Mouse (Mus musculus) liver, embryonic 12.5 days (tissue): ENCODE results near the gene Tmem262. TPM values are rescaled to one million over a fixed set of nuclear protein-coding genes. Genes with fewer than 3 reads are reported as not detected.

ENCODE experiments used
- ATAC-seq: fragments of 200-750 bp; cut with Nextera tagmentation; 2 replicates; pipeline ENCODE4 v1.8.0; 2017; ENCODE audit warnings: moderate number of reproducible peaks, mild to moderate bottlenecking, moderate library complexity
- H3K27ac ChIP-seq: fragments of 300-500 bp; sonication (generic); 2 replicates; pipeline ENCODE4 v1.5.1; 2016; ENCODE audit warnings: mild to moderate bottlenecking
- H3K27me3 ChIP-seq: fragments of 300-500 bp; sonication (generic); replicated peaks from 2 replicates; pipeline ENCODE4 v1.6.1; 2016; ENCODE audit warnings: mild to moderate bottlenecking, moderate library complexity
- H3K36me3 ChIP-seq: fragments of 300-500 bp; sonication (generic); 2 replicates; pipeline ENCODE4 v1.6.1; 2016; ENCODE audit warnings: mild to moderate bottlenecking, moderate library complexity
- H3K4me1 ChIP-seq: fragments of 300-500 bp; sonication (generic); 2 replicates; pipeline ENCODE4 v1.6.1; 2016
- H3K4me2 ChIP-seq: fragments of 300-500 bp; sonication (generic); 2 replicates; pipeline ENCODE4 v1.6.1; 2016; ENCODE audit warnings: mild to moderate bottlenecking, moderate library complexity
- H3K4me3 ChIP-seq: fragments of 300-500 bp; sonication (generic); 2 replicates; pipeline ENCODE4 v1.5.1; 2016; ENCODE audit warnings: mild to moderate bottlenecking, moderate library complexity
- H3K9ac ChIP-seq: fragments of 300-500 bp; sonication (generic); 2 replicates; pipeline ENCODE4 v1.6.1; 2016; ENCODE audit warnings: mild to moderate bottlenecking, moderate library complexity
- H3K9me3 ChIP-seq: fragments of 300-500 bp; sonication (generic); replicated peaks from 2 replicates; pipeline ENCODE4 v1.6.1; 2016; ENCODE audit warnings: mild to moderate bottlenecking, moderate library complexity
- WGBS: fragments of 180-500 bp; shearing (Covaris S2); methylation state at CpG from one replicate; pipeline ENCODE4 v1.1.7; 2016; ENCODE audit not compliant: insufficient replicate concordance; 5-methylcytosine and 5-hydroxymethylcytosine counted together
- polyA plus RNA-seq: library from polyadenylated mRNA; unstranded; fragments of >200 nt; fragmentation: Nextera tagmentation; extraction: Ambion mirVana; gene quantifications from 2 replicates; pipeline ENCODE4 v1.2.1, GENCODE M21; 2016

Gene Tmem262
- polyA plus RNA-seq, 1 experiment from 2014 or later, result not detected

GRCm38 (mm10) chr19:6082156-6082555 is 2.3 kb downstream of the Tmem262 start, which contains the start of gene Gm28374:
TSS of gene Gm28374 (minus strand) at chr19:6082256.
- WGBS, result 83% methylated on average over 9 of the region's 9 CpGs
- Histone ChIP-seq H3K27ac (no peak within 1 kb of the TSS), H3K4me3 (no peak within 1 kb of the TSS), H3K9ac (no peak within 1 kb of the TSS), H3K9me3 (no peaks in the 10 kb centered on the region), H3K4me1 (peaks cover 43% of the 10 kb centered on the region), H3K27me3 (no peaks in the 10 kb centered on the region), H3K36me3 (peaks cover 52% of the 10 kb centered on the region), H3K4me2 (no peak within 1 kb of the TSS)
- no peak for ATAC-seq

- Histone ChIP-seq H3K36me3 (peaks cover 76% of the 10 kb centered on the region), H3K27me3 (no peaks in the 10 kb centered on the region), H3K9me3 (no peaks in the 10 kb centered on the region), H3K27ac (peak within 1 kb of the TSS; percentile 91), H3K4me3 (peak within 1 kb of the TSS; percentile 82), H3K4me1 (peaks cover 34% of the 10 kb centered on the region), H3K4me2 (peak within 1 kb of the TSS; percentile 89), H3K9ac (peak within 1 kb of the TSS; percentile 86)
- under 1% methylated on average over 58 of the region's 58 CpGs for WGBS
- peak; percentile 86 for ATAC-seq
Measured at GRCm38 (mm10) chr19:6084478-6085248, 4.8 kb downstream of the Tmem262 start, which contains the start of the genes Zfpl1 and Cdca5. TSS of gene Zfpl1 (minus strand) at chr19:6084956. TSS of gene Cdca5 (plus strand) at chr19:6084983.

- 0% methylated on average over 17 of the region's 17 CpGs for WGBS
- peak overlapping the region; percentile 89 for H3K4me2 ChIP-seq
- H3K27me3 ChIP-seq, result no peaks in the 10 kb centered on the region
- peak; percentile 79 for ATAC-seq
- H3K9ac ChIP-seq, result peak overlapping the region; percentile 86
- peaks cover 34% of the 10 kb centered on the region for H3K4me1 ChIP-seq
- peak overlapping the region; percentile 82 for H3K4me3 ChIP-seq
- H3K9me3 ChIP-seq, result no peaks in the 10 kb centered on the region
- peak overlapping the region; percentile 91 for H3K27ac ChIP-seq
- H3K36me3 ChIP-seq, result peaks cover 76% of the 10 kb centered on the region
Measured at GRCm38 (mm10) chr19:6085417-6085879, 5.6 kb downstream of the Tmem262 start.

- no peaks in the 10 kb centered on the region for H3K9me3 ChIP-seq
- H3K27ac ChIP-seq, result no peak overlapping the region
- peaks cover 23% of the 10 kb centered on the region for H3K4me1 ChIP-seq
- WGBS, result 92% methylated on average over 13 of the region's 13 CpGs
- H3K4me3 ChIP-seq, result no peak overlapping the region
- ATAC-seq, result no peak
- H3K4me2 ChIP-seq, result no peak overlapping the region
- H3K36me3 ChIP-seq, result peaks cover 81% of the 10 kb centered on the region
- no peaks in the 10 kb centered on the region for H3K27me3 ChIP-seq
- no peak overlapping the region for H3K9ac ChIP-seq
Measured at GRCm38 (mm10) chr19:6088841-6089240, 9.0 kb downstream of the Tmem262 start.

- H3K4me1 ChIP-seq, result peaks cover 4% of the 10 kb centered on the region; the same call in 1 of the 2 replicates
- no peak within 1 kb of the TSS for H3K27ac ChIP-seq
- ATAC-seq, result no peak
- no peak within 1 kb of the TSS for H3K4me2 ChIP-seq
- peaks cover 93% of the 10 kb centered on the region for H3K36me3 ChIP-seq
- 82% methylated on average over 7 of the region's 7 CpGs for WGBS
- no peaks in the 10 kb centered on the region for H3K27me3 ChIP-seq
- H3K4me3 ChIP-seq, result no peak within 1 kb of the TSS
- H3K9ac ChIP-seq, result no peak within 1 kb of the TSS
- no peaks in the 10 kb centered on the region for H3K9me3 ChIP-seq
Measured at GRCm38 (mm10) chr19:6094119-6094518, 14.3 kb downstream of the Tmem262 start, which contains the start of gene AC131692.1. TSS of gene AC131692.1 (plus strand) at chr19:6094419.

GRCm38 (mm10) chr19:6097847-6098246 is 18.0 kb downstream of the Tmem262 start:
- no peak for ATAC-seq
- H3K4me3 ChIP-seq, result no peak overlapping the region
- peaks cover 28% of the 10 kb centered on the region for H3K4me1 ChIP-seq
- H3K4me2 ChIP-seq, result no peak overlapping the region
- no peaks in the 10 kb centered on the region for H3K9me3 ChIP-seq
- H3K9ac ChIP-seq, result no peak overlapping the region
- 58% methylated on average over 3 of the region's 3 CpGs for WGBS
- H3K36me3 ChIP-seq, result peaks cover 67% of the 10 kb centered on the region
- no peaks in the 10 kb centered on the region for H3K27me3 ChIP-seq
- no peak overlapping the region for H3K27ac ChIP-seq

GRCm38 (mm10) chr19:6101186-6101585 is 21.4 kb downstream of the Tmem262 start:
- no peak for ATAC-seq
- H3K9me3 ChIP-seq, result no peaks in the 10 kb centered on the region
- peaks cover 34% of the 10 kb centered on the region for H3K36me3 ChIP-seq
- 76% methylated on average over 6 of the region's 6 CpGs for whole genome bisulfite sequencing
- no peak overlapping the region for H3K4me2 ChIP-seq
- H3K4me3 ChIP-seq, result no peak overlapping the region
- no peaks in the 10 kb centered on the region for H3K27me3 ChIP-seq
- peaks cover 50% of the 10 kb centered on the region for H3K4me1 ChIP-seq
- no peak overlapping the region for H3K9ac ChIP-seq
- no peak overlapping the region for H3K27ac ChIP-seq

GRCm38 (mm10) chr19:6102169-6102853 is 22.5 kb downstream of the Tmem262 start:
- Histone ChIP-seq H3K27me3 (no peaks in the 10 kb centered on the region), H3K4me1 (peaks cover 53% of the 10 kb centered on the region), H3K36me3 (peaks cover 28% of the 10 kb centered on the region), H3K9ac (no peak overlapping the region), H3K4me3 (no peak overlapping the region), H3K27ac (peak overlapping the region; percentile 52), H3K9me3 (no peaks in the 10 kb centered on the region), H3K4me2 (no peak overlapping the region)
- WGBS, result 68% methylated on average over 6 of the region's 6 CpGs
- ATAC-seq, result peak; percentile 87

GRCm38 (mm10) chr19:6104476-6104875 is 24.6 kb downstream of the Tmem262 start:
- Histone ChIP-seq H3K4me1 (peaks cover 51% of the 10 kb centered on the region), H3K27me3 (no peaks in the 10 kb centered on the region), H3K4me3 (no peak overlapping the region), H3K4me2 (no peak overlapping the region), H3K9me3 (no peaks in the 10 kb centered on the region), H3K27ac (0 out of 2 replicates have a peak overlapping the region, but pooled peaks have one; percentile 8), H3K36me3 (peaks cover 8% of the 10 kb centered on the region; the same call in 1 of the 2 replicates), H3K9ac (no peak overlapping the region)
- no peak for ATAC-seq
- 28% methylated on average over 4 of the region's 4 CpGs for WGBS

GRCm38 (mm10) chr19:6105586-6105985 is 25.8 kb downstream of the Tmem262 start, which contains the start of gene Naaladl1:
TSS of gene Naaladl1 (plus strand) at chr19:6105782.
- Histone ChIP-seq H3K9ac (no peak within 1 kb of the TSS), H3K4me2 (no peak within 1 kb of the TSS; the same call in 1 of the 2 replicates), H3K27ac (0 out of 2 replicates have a peak within 1 kb of the TSS, but pooled peaks have one; percentile 8), H3K9me3 (no peaks in the 10 kb centered on the region), H3K36me3 (no peaks in the 10 kb centered on the region), H3K4me3 (no peak within 1 kb of the TSS), H3K27me3 (no peaks in the 10 kb centered on the region), H3K4me1 (peaks cover 43% of the 10 kb centered on the region)
- 87% methylated on average over 7 of the region's 7 CpGs for WGBS
- ATAC-seq, result no peak

GRCm38 (mm10) chr19:6113116-6113515 is 33.3 kb downstream of the Tmem262 start:
- no peaks in the 10 kb centered on the region for H3K27me3 ChIP-seq
- no peak for ATAC-seq
- 71% methylated on average over 6 of the region's 6 CpGs for WGBS
- no peak overlapping the region for H3K4me3 ChIP-seq
- no peak overlapping the region for H3K27ac ChIP-seq
- H3K4me2 ChIP-seq, result no peak overlapping the region
- no peak overlapping the region for H3K9ac ChIP-seq
- H3K4me1 ChIP-seq, result peaks cover 18% of the 10 kb centered on the region
- H3K36me3 ChIP-seq, result peaks cover 36% of the 10 kb centered on the region
- no peaks in the 10 kb centered on the region for H3K9me3 ChIP-seq
